Mouse (Mus musculus): ENCODE data around the gene Chchd5.

DNA sequence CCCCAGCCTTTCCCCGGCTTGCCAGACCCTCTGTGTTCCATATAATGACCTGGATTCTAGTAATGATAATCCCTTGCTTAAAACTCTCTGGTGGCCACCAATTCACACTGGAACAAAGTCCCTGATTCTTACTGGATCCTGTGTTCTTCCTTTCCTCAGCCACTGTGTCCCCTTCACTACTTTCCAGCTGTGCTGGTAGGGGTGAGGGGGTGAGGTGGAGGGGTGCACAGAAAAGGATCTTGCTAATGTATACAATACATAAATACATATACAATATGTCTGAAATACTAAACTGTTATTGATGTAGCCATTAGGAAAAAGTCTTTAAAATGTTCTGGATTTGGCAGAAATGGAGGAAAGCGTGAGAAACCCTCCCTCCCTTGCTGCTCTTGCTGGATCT is 1.3 kb downstream of the Chchd5 start:
- TF ChIP-seq MAFK (IDR thresholded peaks at IDR 0.05; ENCODE audit: insufficient read depth, low read depth, low read length) (no peak), HCFC1 (IDR thresholded peaks at IDR 0.05; ENCODE audit: borderline replicate concordance, insufficient read depth, low read length) (no peak), ZC3H11A (IDR thresholded peaks at IDR 0.05; ENCODE audit: borderline replicate concordance, low read depth, low read length) (no peak)

All from ES-E14 (cell line).